Mouse (Mus musculus): ENCODE measurements at regions not wholly inside any gene's neighbourhood (a gene's known extent, or its start where the extent isn't known, plus 50 kb on each side); places are given as distances from the start of the nearest gene placed in this dataset.

- Histone ChIP-seq H3K4me3 (no peak overlapping the region), H3K27ac (no peak overlapping the region)
- intact Hi-C loops (cut with DNase I) = no loop called here
- TF ChIP-seq CTCF (IDR thresholded peaks at IDR 0.05) = no peak
- no peak for DNase-seq
These were observed 91.0 kb upstream of the Ccnd2 start for GRCm38 (mm10) chr6:127243032-127243431.

- TF ChIP-seq CTCF (IDR thresholded peaks at IDR 0.05) = no peak
- no peak for DNase-seq
- Histone ChIP-seq H3K27ac (peak overlapping the region; percentile 46; the same call in 1 of the 2 replicates), H3K4me3 (peak overlapping the region; percentile 29)
- intact Hi-C loops (cut with DNase I) = no loop called here
These were observed 93.9 kb upstream of the Ccnd2 start for GRCm38 (mm10) chr6:127245814-127246440.

GRCm38 (mm10) chr6:127246730-127247129 lies 94.7 kb upstream of the Ccnd2 start:
- no peak for TF ChIP-seq CTCF (IDR thresholded peaks at IDR 0.05)
- intact Hi-C loops (cut with DNase I) = no loop called here
- DNase-seq = no peak

DNA sequence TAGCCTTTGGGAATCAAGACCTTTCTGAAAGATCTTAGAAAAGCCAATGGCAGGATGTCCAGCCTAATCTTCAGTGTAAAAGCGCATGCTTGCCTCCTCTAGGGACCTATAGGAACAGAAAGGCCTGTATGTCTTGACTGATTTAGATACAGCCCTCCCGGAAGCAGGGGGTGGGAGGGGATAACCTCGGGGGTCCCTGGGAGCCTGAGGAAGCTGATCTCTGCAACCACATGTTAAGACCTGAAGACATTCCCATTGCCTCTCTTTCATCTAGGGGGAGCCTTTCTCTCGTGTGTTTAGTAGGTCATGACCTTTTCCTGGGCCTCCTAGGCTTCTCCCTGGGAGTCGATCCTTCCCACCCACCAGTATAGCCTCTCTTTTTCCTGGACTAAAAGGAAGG lies 95.3 kb upstream of the Ccnd2 start:
- H3K4me3 ChIP-seq = no peak overlapping the region
- no peak overlapping the region for H3K27ac ChIP-seq
- intact Hi-C loops (cut with DNase I) = no loop called here
- no peak for TF ChIP-seq CTCF (IDR thresholded peaks at IDR 0.05)
- no peak for DNase-seq

More at GRCm38 (mm10) chr6:127246730-127247129, 94.7 kb upstream of the Ccnd2 start:
- no peak overlapping the region for H3K4me3 ChIP-seq
- H3K27ac ChIP-seq = no peak overlapping the region

DNA sequence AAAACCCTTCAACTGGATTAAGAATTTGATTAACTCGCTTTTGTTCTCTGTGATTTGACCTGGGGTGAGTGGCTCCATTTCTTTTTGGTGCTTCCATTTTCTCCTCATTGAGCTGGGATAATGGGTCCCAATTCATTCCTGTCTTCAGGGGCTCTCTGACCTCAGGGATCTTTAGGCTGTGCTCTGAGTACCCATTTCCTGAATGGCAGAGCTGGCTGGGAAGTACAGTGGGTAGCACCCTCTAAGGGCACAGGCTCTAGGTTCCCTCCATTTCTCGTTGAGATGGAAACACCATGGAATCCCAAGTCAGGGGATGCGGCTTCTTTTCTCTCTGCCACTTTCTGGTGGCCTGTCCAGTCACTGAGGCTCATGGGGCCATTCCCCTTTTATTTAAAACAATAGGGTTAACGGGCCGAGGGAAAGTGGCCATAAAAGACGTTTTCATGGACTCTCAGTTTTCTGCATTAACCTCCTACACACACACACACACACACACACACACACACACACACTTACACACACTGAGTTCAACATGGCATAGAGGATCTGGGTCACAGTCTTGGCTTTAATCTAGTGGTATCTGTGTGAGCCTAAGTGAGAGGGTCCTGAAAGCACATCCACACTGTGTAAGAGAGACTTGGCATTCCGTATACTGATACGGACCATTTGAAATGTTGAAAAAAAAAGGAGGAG lies 98.3 kb upstream of the Ccnd2 start:
- intact Hi-C loops (cut with DNase I) = no loop called here
- no peak for DNase-seq
- Histone ChIP-seq H3K4me3 (no peak overlapping the region), H3K27ac (no peak overlapping the region)
- TF ChIP-seq CTCF (IDR thresholded peaks at IDR 0.05) = no peak

- intact Hi-C loops (cut with DNase I) = no loop called here
- no peak for DNase-seq
- H3K4me3 ChIP-seq = no peak overlapping the region
- H3K27ac ChIP-seq = no peak overlapping the region
- TF ChIP-seq CTCF (IDR thresholded peaks at IDR 0.05) = no peak
These were observed 99.1 kb upstream of the Ccnd2 start for GRCm38 (mm10) chr6:127250874-127251670.

GRCm38 (mm10) chr6:127251671-127251985 lies 99.6 kb upstream of the Ccnd2 start:
- DNase-seq = no peak
- Histone ChIP-seq H3K4me3 (no peak overlapping the region), H3K27ac (no peak overlapping the region)
- intact Hi-C loops (cut with DNase I) = no loop called here
- TF ChIP-seq CTCF (IDR thresholded peaks at IDR 0.05) = no peak

GRCm38 (mm10) chr6:127252000-127252721 lies 100.2 kb upstream of the Ccnd2 start:
- intact Hi-C loops (cut with DNase I) = no loop called here
- H3K4me3 ChIP-seq = no peak overlapping the region
- DNase-seq = no peak
- TF ChIP-seq CTCF (IDR thresholded peaks at IDR 0.05) = no peak
- H3K27ac ChIP-seq = no peak overlapping the region

DNA sequence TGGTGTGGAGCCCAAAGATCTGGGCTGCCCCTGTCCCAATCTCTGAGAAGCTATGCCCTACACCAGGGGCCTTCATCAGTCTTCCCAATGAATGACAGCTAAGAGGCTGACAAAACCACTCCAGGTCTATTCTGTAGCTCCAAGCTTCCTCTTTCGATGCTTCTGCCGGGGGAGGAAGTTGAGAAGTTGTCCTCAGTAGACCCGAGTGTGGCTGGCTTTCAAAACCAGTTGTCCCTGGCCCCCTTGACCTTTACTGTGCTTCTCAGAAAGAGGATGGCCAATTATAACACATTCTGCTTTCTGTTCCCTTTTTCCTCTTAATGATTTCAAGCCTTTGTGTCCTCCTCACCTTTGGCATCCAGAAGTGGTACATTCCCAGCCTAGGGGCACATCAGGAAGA lies 101.9 kb upstream of the Ccnd2 start:
- intact Hi-C loops (cut with DNase I) = no loop called here
- TF ChIP-seq CTCF (IDR thresholded peaks at IDR 0.05) = no peak
- Histone ChIP-seq H3K4me3 (no peak overlapping the region), H3K27ac (no peak overlapping the region)
- no peak for DNase-seq

DNA sequence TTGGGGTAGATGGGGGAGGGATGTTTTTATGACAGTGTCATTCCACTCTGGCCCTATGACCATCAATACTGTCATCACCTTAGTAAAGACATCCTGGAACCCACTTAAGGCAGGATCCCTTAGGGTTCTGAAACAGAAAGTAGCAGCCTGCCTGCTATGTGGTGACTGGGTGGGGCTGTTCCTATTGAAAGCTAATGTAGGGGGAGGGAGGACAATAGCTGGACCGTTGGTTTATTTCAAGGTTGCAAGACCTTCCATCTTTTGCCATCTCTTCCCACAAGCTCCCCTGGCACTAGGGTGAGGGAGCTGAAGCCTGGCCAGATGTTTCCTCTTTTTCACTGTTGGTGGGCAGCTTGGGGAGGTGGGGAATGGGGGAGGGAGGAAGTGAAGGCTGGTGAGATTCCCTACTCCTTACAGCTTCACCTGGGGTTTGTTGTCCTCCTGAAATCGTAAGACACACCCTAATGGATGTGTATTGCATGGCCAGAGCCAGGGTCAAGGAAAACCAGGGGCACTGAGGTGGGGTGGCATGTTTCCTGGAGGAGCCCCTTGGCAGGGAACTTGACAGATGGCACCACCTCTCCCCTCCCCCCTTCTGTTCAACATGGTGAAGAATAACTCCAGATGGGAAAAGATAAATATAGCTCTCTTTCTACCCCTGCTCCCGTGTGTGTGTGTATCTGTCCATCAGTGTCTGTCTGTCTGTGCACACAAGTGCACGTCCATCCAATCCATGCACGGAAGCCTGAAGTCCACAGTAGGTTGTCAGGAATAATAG lies 112.1 kb upstream of the Ccnd2 start:
- no peak for DNase-seq
- intact Hi-C loops (cut with DNase I) = no loop called here

GRCm38 (mm10) chr6:127265063-127265775 lies 113.2 kb upstream of the Ccnd2 start:
- H3K27ac ChIP-seq = no peak overlapping the region
- DNase-seq = no peak
- no peak overlapping the region for H3K4me3 ChIP-seq
- TF ChIP-seq CTCF (IDR thresholded peaks at IDR 0.05) = no peak
- intact Hi-C loops (cut with DNase I) = loop anchor here (5.0 kb wide), 1 partner anchor 118 kb away; no protein-coding TSS in a partner anchor

More for the DNA sequence above, 112.1 kb upstream of the Ccnd2 start:
- no peak overlapping the region for H3K27ac ChIP-seq
- H3K4me3 ChIP-seq = no peak overlapping the region
- TF ChIP-seq CTCF (IDR thresholded peaks at IDR 0.05) = no peak

Measured in gastrocnemius, adult 2 months (tissue).